Mouse (Mus musculus) layer of hippocampus, adult 6 months (tissue): Measurements from ENCODE around the gene A430005L14Rik. TPM values are rescaled to one million over a fixed set of nuclear protein-coding genes. Genes with fewer than 3 reads are reported as not detected.

Experiments
- long read RNA-seq, 2 experiments: library from polyadenylated mRNA; unstranded; transcript quantifications; one replicate each; pipeline ENCODE4 v2.0.0; 2019 to 2020
- polyA plus RNA-seq: library from polyadenylated mRNA; unstranded; fragments of <200 nt; fragmentation: Nextera tagmentation; gene quantifications from 2 replicates; pipeline ENCODE4 v1.2.3, GENCODE M21; 2021

A430005L14Rik gene
- 51.6 and 53.2 TPM in 2 replicates for polyA plus RNA-seq
- long read RNA-seq, experiment 1, transcript A430005L14Rik-207 (4 exons, 940 nt) = minor isoform, 11 of 63 reads
- long read RNA-seq, experiment 1, transcript A430005L14Rik-201 (4 exons, 1,098 nt) = major isoform, 46 of 63 reads
- long read RNA-seq, experiment 1, partial matches to known transcripts = 4 of 63 reads
- long read RNA-seq, experiment 1, other reads (novel, unspliced or antisense) = 1 of 63 reads
- long read RNA-seq, experiment 2, transcript A430005L14Rik-201 (4 exons, 1,098 nt) = major isoform, 31 of 36 reads
- long read RNA-seq, experiment 2, partial matches to known transcripts = 4 of 36 reads
- long read RNA-seq, experiment 2, other reads (novel, unspliced or antisense) = 0 of 36 reads

DNA sequence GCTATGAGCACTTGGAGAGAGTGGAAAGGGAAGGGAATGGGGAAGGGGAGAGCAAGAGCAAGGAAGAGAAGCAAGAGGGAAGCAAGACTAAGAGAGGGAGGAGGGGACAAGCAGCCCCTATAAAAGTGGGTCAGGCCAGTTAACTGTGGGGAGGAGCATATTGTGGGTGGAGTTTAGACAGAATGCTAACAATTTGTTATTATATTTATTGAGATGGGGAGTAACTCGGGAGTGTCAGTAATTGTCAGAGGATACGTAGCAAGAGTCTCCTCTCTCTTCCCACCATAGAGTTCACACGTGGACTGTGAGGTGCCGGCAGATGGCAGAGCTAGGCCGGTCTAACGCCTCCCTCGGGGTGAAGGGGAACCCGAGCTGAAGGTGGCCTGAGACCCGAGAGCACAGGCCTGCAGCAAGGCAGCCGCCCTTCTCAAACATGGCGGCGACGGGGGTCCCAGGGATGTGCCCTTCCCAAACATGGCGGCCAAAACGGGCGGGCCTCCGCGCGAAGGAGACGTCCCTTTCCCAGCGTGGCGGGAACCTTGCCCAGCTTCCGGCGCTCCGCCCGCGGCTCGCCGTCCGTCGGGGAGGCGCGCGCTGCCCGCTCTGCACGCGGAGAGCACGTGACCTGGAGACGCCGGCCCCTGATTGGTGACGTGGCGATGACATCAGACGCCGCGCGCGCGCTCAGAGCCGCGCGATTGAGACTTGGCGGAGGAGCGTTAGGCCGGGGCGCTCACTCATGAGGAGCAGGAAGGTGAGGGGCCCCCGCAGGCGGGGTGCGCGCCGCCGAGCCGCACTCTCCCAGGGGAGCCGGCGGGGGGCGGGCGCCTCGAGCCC, at the start of gene A430005L14Rik:
Gene A430005L14Rik, plus strand, starts transcription at position 669 of the 837 bp plus-strand sequence.

DNA sequence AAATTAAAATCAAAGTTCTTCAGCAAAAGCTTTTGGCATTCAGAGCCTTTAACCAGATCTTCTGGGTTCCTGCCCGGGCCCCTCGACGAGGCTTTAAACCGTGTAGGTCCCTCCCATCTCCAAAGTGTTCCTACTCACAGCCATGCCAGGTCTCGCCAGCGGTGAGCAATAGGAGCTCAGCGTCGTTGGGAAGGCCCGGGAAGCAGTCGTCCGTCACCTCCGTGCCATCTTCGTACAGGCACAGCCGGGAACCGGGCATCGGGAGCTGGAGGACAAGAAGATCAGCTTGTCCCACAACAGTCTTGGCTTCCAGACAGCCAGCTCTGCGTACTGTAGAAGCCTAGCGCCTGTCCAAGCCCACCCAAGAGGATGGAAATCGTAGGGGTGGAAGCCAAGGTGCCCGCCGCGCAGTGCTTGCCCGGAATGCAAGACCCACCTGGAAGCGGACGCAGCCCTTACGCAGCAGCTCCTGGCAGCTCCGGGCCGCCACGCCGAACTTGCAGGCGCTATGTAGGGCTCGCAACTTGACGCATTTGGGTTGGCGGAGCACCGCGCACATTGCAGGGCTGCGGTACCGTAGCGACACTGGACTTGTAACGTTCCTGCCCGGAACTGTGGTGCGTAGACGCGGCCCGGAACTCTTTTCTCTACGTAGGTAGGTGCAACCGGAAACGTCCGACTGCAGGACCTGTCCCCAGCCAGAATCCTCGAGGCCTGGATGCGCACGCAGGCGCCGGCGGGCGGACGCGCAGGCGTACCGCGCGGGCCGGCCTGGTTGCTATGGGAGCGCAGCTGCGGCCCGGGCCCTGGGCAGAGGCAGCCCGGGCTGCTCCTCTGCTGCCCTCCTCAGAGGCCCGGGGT, 17.6 kb downstream of the A430005L14Rik start, which contains the start of the genes Dffb and Cep104:
Gene Dffb, minus strand, starts transcription at position 696 of the 861 bp plus-strand sequence.
Gene Cep104, plus strand, starts transcription at position 764 of the 861 bp plus-strand sequence.

Other genes starting within 250 kb of the A430005L14Rik start
- gene Dffb, start 17.9 kb downstream of the A430005L14Rik start, polyA plus RNA-seq = 2.1 and 2.3 TPM in 2 replicates
- 13.2 and 13.6 TPM in 2 replicates for gene Cep104, start 18.0 kb downstream of the A430005L14Rik start, polyA plus RNA-seq
- gene Lrrc47, start 54.5 kb downstream of the A430005L14Rik start, polyA plus RNA-seq = 1.9 and 3.0 TPM in 2 replicates
- gene Smim1, start 69.0 kb downstream of the A430005L14Rik start, polyA plus RNA-seq = 43.9 and 46.6 TPM in 2 replicates
- not detected in 2 replicates for gene Ccdc27, start 85.4 kb downstream of the A430005L14Rik start, polyA plus RNA-seq
- 0.36 and 0.79 TPM in 2 replicates for gene Trp73, start 183.0 kb downstream of the A430005L14Rik start, polyA plus RNA-seq
- 30.6 and 32.1 TPM in 2 replicates for gene Wrap73, start 185.1 kb downstream of the A430005L14Rik start, polyA plus RNA-seq
- gene Tprgl, start 203.4 kb downstream of the A430005L14Rik start, polyA plus RNA-seq = 106 and 124 TPM in 2 replicates
- 0.80 and 1.3 TPM in 2 replicates for gene Megf6, start 213.5 kb downstream of the A430005L14Rik start, polyA plus RNA-seq